Mouse (Mus musculus) CH12.LX (cell line): ENCODE results near the gene Ldb3. TPM values are rescaled to one million over a fixed set of nuclear protein-coding genes. Genes with fewer than 3 reads are reported as not detected.

Source experiments
- DNase-seq: peaks from one replicate; pipeline ENCODE4 v3.0.0-alpha.2; 2013; ENCODE audit errors: extremely low read depth
- H3K27ac ChIP-seq: 2 replicates; pipeline ENCODE4 v1.5.1; 2012; ENCODE audit warnings: low read depth, mild to moderate bottlenecking, control low read depth, moderate library complexity; ENCODE audit not compliant: insufficient read depth
- H3K27me3 ChIP-seq: replicated peaks from 2 replicates; pipeline ENCODE3; 2012; ENCODE audit warnings: inconsistent platforms
- H3K36me3 ChIP-seq, 2 experiments: replicated peaks in 1 of 2; 2 replicates each; pipeline versions ENCODE3 to v1.6.1; 2012; ENCODE audit warnings: inconsistent platforms in 1 of 2, low read length in 1 of 2, mild to moderate bottlenecking in 1 of 2, mixed read lengths in 1 of 2, moderate library complexity in 1 of 2; ENCODE audit not compliant: control insufficient read depth in 1 of 2, insufficient read depth in 1 of 2
- H3K4me1 ChIP-seq, 2 experiments: 2 replicates each; pipeline ENCODE4 v1.6.1; 2012; ENCODE audit warnings: inconsistent platforms in 1 of 2, moderate library complexity in 1 of 2; ENCODE audit not compliant: insufficient read depth in 2 of 2, control insufficient read depth in 1 of 2
- H3K4me2 ChIP-seq: 2 replicates; pipeline ENCODE4 v1.6.1; 2012; ENCODE audit warnings: low read depth, mild to moderate bottlenecking, control low read depth; ENCODE audit not compliant: poor library complexity, insufficient read depth, severe bottlenecking
- H3K4me3 ChIP-seq, 3 experiments: fragments of 150-350 bp in 1 of 3; sonication (generic) in 1 of 3; replicated peaks in 1 of 3; 2 replicates each; pipeline versions ENCODE3 to v1.5.1; 2011 to 2012; ENCODE audit warnings: low read depth in 2 of 3, low read length in 2 of 3, mild to moderate bottlenecking in 2 of 3, moderate library complexity in 2 of 3, control low read depth in 1 of 3, improper control_type of control experiment in 1 of 3, inconsistent platforms in 1 of 3, mixed read lengths in 1 of 3; ENCODE audit not compliant: poor library complexity in 1 of 3
- H3K79me2 ChIP-seq: replicated peaks from 2 replicates; pipeline ENCODE4 v1.6.1; 2012; ENCODE audit warnings: mild to moderate bottlenecking, moderate library complexity; ENCODE audit not compliant: control insufficient read depth, poor library complexity, insufficient read depth, severe bottlenecking; ENCODE audit errors: extremely low read depth
- H3K9ac ChIP-seq: 2 replicates; pipeline ENCODE4 v1.6.1; 2012; ENCODE audit warnings: low read depth, mild to moderate bottlenecking, control low read depth, moderate library complexity; ENCODE audit not compliant: insufficient read depth
- H3K9me3 ChIP-seq: replicated peaks from 2 replicates; pipeline ENCODE3; 2012; ENCODE audit warnings: low read length, inconsistent platforms, mixed read lengths
- BHLHE40 ChIP-seq: IDR thresholded peaks from 2 replicates; pipeline ENCODE4 v1.6.1; 2011; ENCODE audit warnings: mild to moderate bottlenecking, low read depth, low read length, improper control_type of control experiment
- CHD1 ChIP-seq: IDR thresholded peaks from 2 replicates; pipeline ENCODE4 v1.6.1; 2012; ENCODE audit warnings: low read depth, low read length, improper control_type of control experiment, inconsistent platforms
- CHD2 ChIP-seq: IDR thresholded peaks from 2 replicates; pipeline ENCODE4 v1.6.1; 2011; ENCODE audit warnings: low read length, improper control_type of control experiment
- CTCF ChIP-seq, 2 experiments: IDR thresholded peaks in 1 of 2; conservative IDR thresholded peaks in 1 of 2; 2 replicates each; pipeline ENCODE4 v1.5.1; 2011 to 2012; ENCODE audit warnings: low read depth in 2 of 2, low read length in 2 of 2, improper control_type of control experiment in 1 of 2, inconsistent platforms in 1 of 2, mild to moderate bottlenecking in 1 of 2, moderate library complexity in 1 of 2
- HCFC1 ChIP-seq: IDR thresholded peaks from 2 replicates; pipeline ENCODE4 v1.6.1; 2012; ENCODE audit warnings: low read depth, mild to moderate bottlenecking, inconsistent platforms, low read length, improper control_type of control experiment
- JUND ChIP-seq: conservative IDR thresholded peaks from 2 replicates; pipeline ENCODE4 v1.6.1; 2011; ENCODE audit warnings: low read depth, low read length, improper control_type of control experiment
- KAT2A ChIP-seq: IDR thresholded peaks from 2 replicates; pipeline ENCODE4 v1.6.1; 2012; ENCODE audit warnings: low read length, improper control_type of control experiment, inconsistent platforms; ENCODE audit not compliant: insufficient replicate concordance
- MAFK ChIP-seq: IDR thresholded peaks from 2 replicates; pipeline ENCODE4 v1.6.1; 2011; ENCODE audit warnings: low read length, improper control_type of control experiment; ENCODE audit not compliant: insufficient replicate concordance
- MEF2A ChIP-seq: IDR thresholded peaks from 2 replicates; pipeline ENCODE4 v1.6.1; 2014; ENCODE audit warnings: low read depth, mild to moderate bottlenecking, inconsistent platforms, low read length, improper control_type of control experiment, borderline replicate concordance
- NELFE ChIP-seq: IDR thresholded peaks from 2 replicates; pipeline ENCODE4 v1.6.1; 2011; ENCODE audit warnings: low read depth, low read length, improper control_type of control experiment
- POLR2A ChIP-seq: IDR thresholded peaks from 2 replicates; pipeline ENCODE4 v1.6.1; 2011; ENCODE audit warnings: low read depth, mild to moderate bottlenecking, improper control_type of control experiment, low read length
- POLR2AphosphoS2 ChIP-seq: IDR thresholded peaks from 2 replicates; pipeline ENCODE4 v1.6.1; 2011; ENCODE audit warnings: low read depth, low read length, improper control_type of control experiment
- TCF12 ChIP-seq: IDR thresholded peaks from 2 replicates; pipeline ENCODE4 v1.6.1; 2014; ENCODE audit warnings: low read depth, mild to moderate bottlenecking, inconsistent platforms, low read length, improper control_type of control experiment
- UBTF ChIP-seq: IDR thresholded peaks from 2 replicates; pipeline ENCODE4 v1.6.1; 2012; ENCODE audit warnings: low read depth, mild to moderate bottlenecking, inconsistent platforms, low read length, improper control_type of control experiment, moderate library complexity
- USF2 ChIP-seq: conservative IDR thresholded peaks from 2 replicates; pipeline ENCODE4 v1.6.1; 2011; ENCODE audit warnings: low read depth, low read length, improper control_type of control experiment
- ZC3H11A ChIP-seq: IDR thresholded peaks from 2 replicates; pipeline ENCODE4 v1.6.1; 2012; ENCODE audit warnings: low read depth, mild to moderate bottlenecking, inconsistent platforms, low read length, improper control_type of control experiment
- ZNF384 ChIP-seq: IDR thresholded peaks from 2 replicates; pipeline ENCODE4 v1.6.1; 2012; ENCODE audit warnings: low read depth, low read length, improper control_type of control experiment, inconsistent platforms
- dilution Hi-C: fragments of 300-500 bp; cut with MboI; formaldehyde crosslinking; loops from 2 replicates; pipeline ENCODE4 v1.14.3; 2020; ENCODE audit warnings: low sequenced_read_pairs; ENCODE audit not compliant: extremely low pct_unique_long_range_greater_than_20kb, extremely low pct_ligation_motif_present
- in situ Hi-C: fragments of 300-500 bp; cut with MboI; formaldehyde crosslinking; loops from 3 replicates; pipeline ENCODE4 v1.14.3; 2019; ENCODE audit warnings: low sequenced_read_pairs, low pct_ligation_motif_present, low pct_unique_long_range_greater_than_20kb, mixed read lengths
- polyA plus RNA-seq: library from polyadenylated mRNA; unstranded; fragments of >175 nt; gene quantifications from 2 replicates; pipeline ENCODE4 v1.2.1, GENCODE M21; 2012; ENCODE audit warnings: low read depth; ENCODE audit not compliant: insufficient read length
- total RNA-seq, 2 experiments: library from RNA; depleted of rRNA; stranded (reverse); fragments of 300-350 nt in 1 of 2; fragments of >200 nt in 1 of 2; gene quantifications; 2 replicates each; pipeline ENCODE4 v1.2.3; 2012 to 2014

The Ldb3 gene
- total and polyA plus RNA-seq, 3 experiments: 0.08 TPM; not detected in 2

- peaks cover 6% of the 10 kb centered on the region for H3K9me3 ChIP-seq
- no peak overlapping the region for H3K4me3 ChIP-seq
- H3K27me3 ChIP-seq: no peaks in the 10 kb centered on the region
- DNase-seq: no peak
- TF ChIP-seq MEF2A (no peak), CTCF (conservative IDR thresholded peaks at IDR 0.05 in 1 of 2, IDR thresholded peaks at IDR 0.05 in 1 of 2; ENCODE audit: low read depth in 2 of 2, low read length in 2 of 2) (no peak), JUND (no peak), POLR2AphosphoS2 (no peak), HCFC1 (no peak), POLR2A (no peak), TCF12 (no peak), ZNF384 (no peak), KAT2A (no peak), ZC3H11A (no peak), BHLHE40 (no peak)
- H3K27ac ChIP-seq: no peak overlapping the region
- H3K79me2 ChIP-seq: no peaks in the 10 kb centered on the region
- dilution Hi-C loops: no loop called here
- no peak overlapping the region for H3K4me2 ChIP-seq
- in situ Hi-C loops: no loop called here
- H3K9ac ChIP-seq: no peak overlapping the region
- peaks cover 0 to 2% of the 10 kb centered on the region in 2 experiments; a peak in 1 of 4 replicates for H3K4me1 ChIP-seq
- H3K36me3 ChIP-seq: no peaks in the 10 kb centered on the region
Measured at GRCm38 (mm10) chr14:34586871-34587270, 1.6 kb downstream of the Ldb3 start.

GRCm38 (mm10) chr14:34585358-34586105 is 3.0 kb downstream of the Ldb3 start:
- no peak overlapping the region for H3K9ac ChIP-seq
- H3K79me2 ChIP-seq: no peaks in the 10 kb centered on the region
- H3K9me3 ChIP-seq: peaks cover 1% of the 10 kb centered on the region
- in situ Hi-C loops: no loop called here
- no peaks in the 10 kb centered on the region for H3K27me3 ChIP-seq
- TF ChIP-seq USF2: no peak
- TF ChIP-seq, all 38 proteins: peak for 0
- Histone ChIP-seq H3K4me2 (no peak overlapping the region), H3K4me1 (peaks cover 5 to 6% of the 10 kb centered on the region in 2 experiments; a peak in 3 of 4 replicates), H3K4me3 (no peak overlapping the region), H3K27ac (no peak overlapping the region), H3K36me3 (no peaks in the 10 kb centered on the region)
- dilution Hi-C loops: no loop called here
- DNase-seq: no peak

GRCm38 (mm10) chr14:34582740-34583427 is 5.6 kb downstream of the Ldb3 start:
- no peak for DNase-seq
- in situ Hi-C loops (no loop called here), dilution Hi-C loops (no loop called here)
- no peak for TF ChIP-seq CHD1
- TF ChIP-seq MAFK: no peak
- TF ChIP-seq CHD2: no peak
- TF ChIP-seq KAT2A: no peak
- no peak for TF ChIP-seq MEF2A
- no peak for TF ChIP-seq NELFE
- TF ChIP-seq UBTF: no peak
- H3K4me1 ChIP-seq: peaks cover 3 to 8% of the 10 kb centered on the region in 2 experiments; a peak in 3 of 4 replicates
- no peaks in the 10 kb centered on the region for H3K27me3 ChIP-seq
- no peaks in the 10 kb centered on the region for H3K36me3 ChIP-seq
- no peaks in the 10 kb centered on the region for H3K9me3 ChIP-seq
- no peak overlapping the region for H3K4me2 ChIP-seq
- no peak overlapping the region for H3K9ac ChIP-seq
- no peak overlapping the region for H3K27ac ChIP-seq
- H3K79me2 ChIP-seq: no peaks in the 10 kb centered on the region
- no peak overlapping the region for H3K4me3 ChIP-seq
